In the genomic region with DNA sequence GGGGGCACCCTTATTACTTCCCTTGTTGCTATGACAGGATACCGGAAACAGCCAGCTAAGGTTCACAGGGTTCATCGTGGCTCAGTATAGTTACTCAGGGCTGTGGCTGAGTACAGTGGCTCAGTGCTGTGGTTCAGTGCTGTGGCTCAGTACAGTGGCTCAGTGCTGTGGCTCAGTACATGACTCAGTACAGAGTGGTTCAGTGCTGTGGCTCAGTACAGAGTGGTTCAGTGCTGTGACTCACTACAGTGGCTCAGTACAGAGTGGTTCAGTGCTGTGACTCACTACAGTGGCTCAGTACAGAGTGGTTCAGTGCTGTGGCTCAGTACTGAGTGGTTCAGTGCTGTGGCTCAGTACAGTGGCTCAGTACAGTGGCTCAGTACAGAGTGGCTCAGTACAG, we compare ENCODE assay signal across 19 mouse cellular contexts.
"Had no signal": no experiment of that assay in that cellular context is flagged by ENCODE, and none has a peak within 500 bp of the region (broad histone marks: within the 10 kb centered on the region; RNA-seq: fewer than 3 reads in every experiment).

No protein-coding gene starts in this region.

- H3K4me1 ChIP-seq: liver, embryonic 15.5 days; lung, embryonic 15.5 days; neural tube, embryonic 12.5 days; neural tube, embryonic 15.5 days had no signal

- H3K4me2 ChIP-seq: liver, embryonic 15.5 days; lung, embryonic 15.5 days; neural tube, embryonic 12.5 days; neural tube, embryonic 15.5 days; stomach, embryonic 15.5 days had no signal

- H3K9me3 ChIP-seq: liver, embryonic 15.5 days; lung, embryonic 15.5 days; neural tube, embryonic 12.5 days; neural tube, embryonic 15.5 days; stomach, embryonic 15.5 days had no signal

- H3K36me3 ChIP-seq: liver, embryonic 15.5 days; lung, embryonic 15.5 days; neural tube, embryonic 12.5 days; neural tube, embryonic 15.5 days; stomach, embryonic 15.5 days had no signal

- ATAC-seq: inflammation-experienced regulatory T-cells, adult 6 months; intestine, embryonic 16.5 days had no signal

- H3K27me3 ChIP-seq: liver, embryonic 15.5 days; lung, embryonic 15.5 days; neural tube, embryonic 12.5 days; neural tube, embryonic 15.5 days; stomach, embryonic 15.5 days had no signal

- DNase-seq: kidney, adult 18-20 months; kidney, postnatal 10 days; kidney, postnatal 36 days; layer of hippocampus, postnatal 36 days; lung, adult 18-20 months; lung, postnatal 10 days; lung, postnatal 36 days; right cerebral cortex, adult 18-20 months; right cerebral cortex, postnatal 25 days; spleen, adult 18-20 months; thymus, postnatal 25 days had no signal

- H3K27ac ChIP-seq: left cerebral cortex, adult 2 months; liver, embryonic 15.5 days; lung, embryonic 15.5 days; neural tube, embryonic 12.5 days; neural tube, embryonic 15.5 days; stomach, embryonic 15.5 days had no signal

- H3K4me3 ChIP-seq: left cerebral cortex, adult 2 months; liver, embryonic 15.5 days; lung, embryonic 15.5 days; neural tube, embryonic 12.5 days; neural tube, embryonic 15.5 days; stomach, embryonic 15.5 days had no signal

- H3K9ac ChIP-seq: liver, embryonic 15.5 days; lung, embryonic 15.5 days; neural tube, embryonic 12.5 days; neural tube, embryonic 15.5 days; stomach, embryonic 15.5 days had no signal
